Mouse (Mus musculus): ENCODE results near the gene Slc25a33.

Gene Slc25a33

GRCm38 (mm10) chr4:149727636-149728035 is 46.4 kb downstream of the Slc25a33 start:
- no peak for DNase-seq (ENCODE audit: low read depth, low spot score)

GRCm38 (mm10) chr4:149725661-149726350 is 48.3 kb downstream of the Slc25a33 start:
- no peak for DNase-seq (ENCODE audit: low read depth, low spot score)

- no peak for DNase-seq (ENCODE audit: low read depth, low spot score)
Observed at GRCm38 (mm10) chr4:149724916-149725470, 49.1 kb downstream of the Slc25a33 start.

GRCm38 (mm10) chr4:149723855-149724731 is 50.0 kb downstream of the Slc25a33 start:
- no peak for DNase-seq (ENCODE audit: low read depth, low spot score)

- DNase-seq (ENCODE audit: low read depth, low spot score), result no peak
Observed at GRCm38 (mm10) chr4:149723021-149723390, 51.1 kb downstream of the Slc25a33 start.

- DNase-seq (ENCODE audit: low read depth, low spot score), result no peak
Observed at GRCm38 (mm10) chr4:149722104-149723020, 51.7 kb downstream of the Slc25a33 start.

GRCm38 (mm10) chr4:149721163-149721562 is 52.9 kb downstream of the Slc25a33 start:
- no peak for DNase-seq (ENCODE audit: low read depth, low spot score)

GRCm38 (mm10) chr4:149719686-149720085 is 54.4 kb downstream of the Slc25a33 start:
- DNase-seq (ENCODE audit: low read depth, low spot score), result no peak

- DNase-seq (ENCODE audit: low read depth, low spot score), result no peak
Observed at GRCm38 (mm10) chr4:149714542-149714941, 59.5 kb downstream of the Slc25a33 start.

GRCm38 (mm10) chr4:149711955-149712354 is 62.1 kb downstream of the Slc25a33 start:
- no peak for DNase-seq (ENCODE audit: low read depth, low spot score)

GRCm38 (mm10) chr4:149711485-149711884 is 62.6 kb downstream of the Slc25a33 start:
- no peak for DNase-seq (ENCODE audit: low read depth, low spot score)

- DNase-seq (ENCODE audit: low read depth, low spot score), result no peak
Observed at GRCm38 (mm10) chr4:149710510-149710909, 63.6 kb downstream of the Slc25a33 start.

GRCm38 (mm10) chr4:149705941-149706340 is 68.1 kb downstream of the Slc25a33 start:
- no peak for DNase-seq (ENCODE audit: low read depth, low spot score)

- no peak for DNase-seq (ENCODE audit: low read depth, low spot score)
Observed at GRCm38 (mm10) chr4:149705298-149705697, 68.8 kb downstream of the Slc25a33 start.

GRCm38 (mm10) chr4:149702210-149702979 is 71.7 kb downstream of the Slc25a33 start, which contains the start of gene Pik3cd:
Pik3cd (minus strand) TSS chr4:149702571.
- no peak for DNase-seq (ENCODE audit: low read depth, low spot score)

GRCm38 (mm10) chr4:149701426-149702209 is 72.5 kb downstream of the Slc25a33 start:
- peak; percentile 15 for DNase-seq (ENCODE audit: low read depth, low spot score)

GRCm38 (mm10) chr4:149699953-149700352 is 74.1 kb downstream of the Slc25a33 start:
- no peak for DNase-seq (ENCODE audit: low read depth, low spot score)

- DNase-seq (ENCODE audit: low read depth, low spot score), result no peak
Observed at GRCm38 (mm10) chr4:149698197-149698821, 75.8 kb downstream of the Slc25a33 start.

- DNase-seq (ENCODE audit: low read depth, low spot score), result no peak
Observed at GRCm38 (mm10) chr4:149697506-149698196, 76.4 kb downstream of the Slc25a33 start.
